Mouse (Mus musculus): ENCODE results near the gene Snx7.

Gene Snx7

GRCm38 (mm10) chr3:117826486-117827200 lies 42.1 kb downstream of the Snx7 start:
- ChIA-PET POLR2A (no interaction called here), CTCF (no interaction called here)

- CTCF ChIA-PET, result no interaction called here
Observed at GRCm38 (mm10) chr3:117823218-117823617, 45.5 kb downstream of the Snx7 start.

GRCm38 (mm10) chr3:117817635-117818034 lies 51.1 kb downstream of the Snx7 start:
- ChIA-PET POLR2A (no interaction called here), CTCF (no interaction called here)

More at GRCm38 (mm10) chr3:117823218-117823617, 45.5 kb downstream of the Snx7 start:
- POLR2A ChIA-PET, result no interaction called here

- CTCF ChIA-PET, result no interaction called here
- POLR2A ChIA-PET, result no interaction called here
Observed at GRCm38 (mm10) chr3:117814218-117814617, 54.5 kb downstream of the Snx7 start.

- CTCF ChIA-PET, result no interaction called here
- POLR2A ChIA-PET, result no interaction called here
Observed at GRCm38 (mm10) chr3:117812135-117812534, 56.6 kb downstream of the Snx7 start.

- ChIA-PET POLR2A (no interaction called here), CTCF (no interaction called here)
Observed at GRCm38 (mm10) chr3:117805782-117806181, 63.0 kb downstream of the Snx7 start.

- CTCF ChIA-PET, result no interaction called here
- POLR2A ChIA-PET, result no interaction called here
Observed at GRCm38 (mm10) chr3:117794501-117794900, 74.2 kb downstream of the Snx7 start.

- ChIA-PET CTCF (no interaction called here), POLR2A (interaction anchor here in 1 of 4 experiments (0.5 kb wide), 1 partner anchor 70 kb away, joined by 7 read pairs; no protein-coding TSS in a partner anchor)
Observed at GRCm38 (mm10) chr3:117791951-117792350, 76.8 kb downstream of the Snx7 start.

- POLR2A ChIA-PET, result no interaction called here
Observed at GRCm38 (mm10) chr3:117791273-117791672, 77.5 kb downstream of the Snx7 start.

GRCm38 (mm10) chr3:117788800-117789693 lies 79.7 kb downstream of the Snx7 start:
- ChIA-PET POLR2A (no interaction called here), CTCF (no interaction called here)

More at GRCm38 (mm10) chr3:117791273-117791672, 77.5 kb downstream of the Snx7 start:
- CTCF ChIA-PET, result no interaction called here

- POLR2A ChIA-PET, result interaction anchor here in 1 of 4 experiments (0.8 kb wide), 1 partner anchor 18 kb away, joined by 3 read pairs; no protein-coding TSS in a partner anchor
Observed at GRCm38 (mm10) chr3:117787247-117787646, 81.5 kb downstream of the Snx7 start.

GRCm38 (mm10) chr3:117752151-117752757 lies 116.5 kb downstream of the Snx7 start:
- CTCF ChIA-PET, result interaction anchor here in 1 of 4 experiments (1.0 kb wide), 1 partner anchor 16 kb away, joined by 3 read pairs; no protein-coding TSS in a partner anchor

More at GRCm38 (mm10) chr3:117787247-117787646, 81.5 kb downstream of the Snx7 start:
- CTCF ChIA-PET, result no interaction called here

GRCm38 (mm10) chr3:117751665-117752064 lies 117.1 kb downstream of the Snx7 start:
- POLR2A ChIA-PET, result interaction anchor here in 1 of 4 experiments (0.5 kb wide), 1 partner anchor 160 kb away, joined by 3 read pairs; no protein-coding TSS in a partner anchor
- CTCF ChIA-PET, result interaction anchor here in 1 of 4 experiments (1.0 kb wide), 1 partner anchor 17 kb away, joined by 3 read pairs; no protein-coding TSS in a partner anchor

More at GRCm38 (mm10) chr3:117752151-117752757, 116.5 kb downstream of the Snx7 start:
- POLR2A ChIA-PET, result no interaction called here

GRCm38 (mm10) chr3:117749256-117749655 lies 119.5 kb downstream of the Snx7 start:
- ChIA-PET CTCF (no interaction called here), POLR2A (no interaction called here)

- ChIA-PET POLR2A (no interaction called here), CTCF (no interaction called here)
Observed at GRCm38 (mm10) chr3:117739760-117740159, 129.0 kb downstream of the Snx7 start.

GRCm38 (mm10) chr3:117732661-117733060 lies 136.1 kb downstream of the Snx7 start:
- ChIA-PET POLR2A (no interaction called here), CTCF (no interaction called here)

Measured in embryonic stem cell, embryonic (primary cell).